Mouse (Mus musculus) brain, embryonic 14.5 days (tissue): ENCODE measurements around the gene Hrh3.

Experiments
- CTCF ChIP-seq: fragments of 200-500 bp; IDR thresholded peaks from 2 replicates; pipeline ENCODE4 v1.5.1; 2012; ENCODE audit warnings: inconsistent platforms, mild to moderate bottlenecking, moderate library complexity, borderline replicate concordance; ENCODE audit not compliant: insufficient read depth, insufficient read length; ENCODE audit errors: extremely low read depth
- POLR2A ChIP-seq: fragments of 200-500 bp; IDR thresholded peaks from 2 replicates; pipeline ENCODE4 v1.6.1; 2012; ENCODE audit warnings: mild to moderate bottlenecking, inconsistent platforms, borderline replicate concordance; ENCODE audit not compliant: poor library complexity, insufficient read depth, insufficient read length, severe bottlenecking; ENCODE audit errors: extremely low read depth

GRCm38 (mm10) chr2:180071671-180072070 lies 32.6 kb downstream of the Hrh3 start:
- TF ChIP-seq CTCF (no peak), POLR2A (no peak)
